Mouse (Mus musculus): Measurements from ENCODE around the gene Phkb.

Gene Phkb

DNA sequence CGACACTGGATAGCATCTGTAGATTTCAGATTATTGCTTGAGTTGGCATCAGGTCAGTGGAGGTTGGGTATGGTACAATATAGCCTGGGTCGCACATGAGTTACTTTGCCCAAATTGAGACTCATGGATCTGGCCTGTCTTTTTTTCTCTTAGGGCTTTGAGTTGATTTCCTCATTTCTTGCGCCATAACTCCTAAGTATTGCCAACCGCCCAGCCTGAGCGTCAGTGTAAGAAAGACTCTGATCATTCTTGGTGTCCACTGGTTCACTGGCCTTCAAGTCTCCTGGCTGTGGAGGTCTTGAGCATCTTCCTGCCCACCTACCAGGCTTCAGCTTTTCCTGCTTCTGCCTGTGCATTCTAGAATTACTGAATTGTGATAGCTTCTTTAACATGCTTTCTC, 104.1 kb downstream of the Phkb start:
- no peak for DNase-seq (ENCODE audit: low spot score)

DNA sequence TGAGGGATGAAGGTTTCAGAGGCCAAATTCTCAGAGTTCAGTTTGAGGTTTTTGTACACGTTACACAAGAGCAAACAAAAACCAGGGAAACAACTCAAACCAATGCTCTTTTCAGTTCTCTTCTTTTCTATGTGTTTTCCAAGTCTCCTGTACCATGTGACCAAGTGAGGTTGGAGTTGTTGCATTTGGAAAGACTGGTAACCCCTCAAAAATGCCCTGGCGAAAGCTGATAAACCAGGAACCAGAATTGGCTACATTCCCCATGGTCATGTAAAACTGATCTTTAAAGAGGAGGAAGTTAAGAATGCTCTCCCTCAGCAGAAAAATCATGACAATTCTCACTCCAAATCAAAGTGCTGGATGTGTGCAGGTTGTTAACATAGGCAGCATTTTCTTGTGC, 117.6 kb downstream of the Phkb start:
- no peak for DNase-seq (ENCODE audit: low spot score)

DNA sequence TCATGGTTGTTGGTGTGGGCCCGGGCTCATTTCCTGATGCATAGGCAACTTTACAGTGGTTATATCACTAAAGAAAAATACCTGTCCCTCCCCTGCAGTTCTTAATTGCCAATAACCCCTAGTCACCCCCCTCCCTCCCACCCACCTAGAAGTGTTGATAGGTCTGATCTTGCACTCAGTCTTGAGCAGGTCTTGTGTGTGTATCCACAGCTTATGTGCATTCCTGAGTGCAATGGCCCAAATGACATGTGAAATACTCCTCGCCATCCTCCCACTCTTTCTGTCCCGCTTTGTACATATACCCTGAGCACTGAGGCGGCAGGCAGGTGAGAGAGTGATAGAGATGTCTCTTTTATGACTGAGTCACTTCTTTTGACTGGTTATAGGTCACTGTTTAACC, 119.1 kb downstream of the Phkb start:
- DNase-seq (ENCODE audit: low spot score) = no peak

DNA sequence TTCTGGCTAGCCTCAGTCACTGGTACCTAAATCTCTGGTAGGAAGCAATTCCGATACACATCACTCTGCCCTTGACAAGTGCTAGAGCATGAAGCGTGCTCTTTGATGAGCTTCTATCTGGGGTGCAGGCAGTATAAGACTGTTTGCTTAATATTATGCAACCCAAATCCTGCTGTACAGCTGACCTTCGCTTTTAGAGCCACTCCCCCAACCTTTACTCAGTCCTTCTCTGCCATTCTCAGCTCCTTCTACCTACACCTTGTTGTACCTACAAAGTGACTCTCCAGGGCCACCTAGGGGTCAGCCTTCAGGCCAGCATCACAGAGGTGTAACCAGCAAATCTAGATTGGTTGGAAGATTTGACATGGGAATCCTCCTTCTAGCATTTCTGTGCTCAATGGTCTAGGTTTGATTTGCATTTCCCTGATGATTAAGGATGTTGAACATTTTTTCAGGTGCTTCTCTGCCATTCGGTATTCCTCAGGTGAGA, 136.9 kb downstream of the Phkb start:
- no peak for DNase-seq (ENCODE audit: low spot score)

DNA sequence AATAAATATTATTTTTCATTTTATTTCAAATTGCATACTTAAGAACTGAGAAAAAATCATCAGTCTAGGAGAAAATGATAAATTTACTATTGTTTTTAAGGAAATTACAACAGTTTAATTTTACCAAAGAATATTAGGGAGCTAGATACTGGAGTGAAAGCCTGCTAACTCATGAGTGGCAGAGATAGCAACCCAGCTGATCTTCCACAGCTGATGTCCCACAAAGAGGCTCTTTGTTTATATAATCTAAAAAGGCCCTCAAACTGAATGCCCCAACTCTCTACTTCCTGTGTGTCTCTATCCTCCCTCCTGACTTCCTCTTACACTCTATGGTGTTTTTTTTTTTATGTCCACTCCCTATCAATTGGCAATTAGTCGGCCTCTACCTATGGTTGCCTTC, 152.2 kb downstream of the Phkb start:
- DNase-seq (ENCODE audit: low spot score) = no peak

DNA sequence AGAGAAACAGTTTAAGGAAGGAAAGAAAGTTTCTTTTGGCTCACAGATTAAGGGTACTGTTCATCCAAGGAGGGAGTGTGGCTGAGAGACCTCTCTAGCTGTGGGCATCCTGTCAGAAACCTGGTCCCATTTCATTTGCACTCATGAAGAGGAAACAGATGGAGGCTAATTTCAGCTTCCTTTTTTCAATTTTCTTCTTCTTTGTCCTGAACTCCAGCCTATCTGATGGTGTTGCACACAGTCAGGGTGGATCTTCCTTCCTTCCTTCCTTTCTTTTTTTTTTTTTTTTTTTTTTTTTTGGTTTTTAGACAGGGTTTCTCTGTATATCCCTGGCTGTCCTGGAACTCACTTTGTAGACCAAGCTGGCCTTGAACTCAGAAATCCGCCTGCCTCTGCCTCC, 152.9 kb downstream of the Phkb start:
- DNase-seq (ENCODE audit: low spot score) = no peak

DNA sequence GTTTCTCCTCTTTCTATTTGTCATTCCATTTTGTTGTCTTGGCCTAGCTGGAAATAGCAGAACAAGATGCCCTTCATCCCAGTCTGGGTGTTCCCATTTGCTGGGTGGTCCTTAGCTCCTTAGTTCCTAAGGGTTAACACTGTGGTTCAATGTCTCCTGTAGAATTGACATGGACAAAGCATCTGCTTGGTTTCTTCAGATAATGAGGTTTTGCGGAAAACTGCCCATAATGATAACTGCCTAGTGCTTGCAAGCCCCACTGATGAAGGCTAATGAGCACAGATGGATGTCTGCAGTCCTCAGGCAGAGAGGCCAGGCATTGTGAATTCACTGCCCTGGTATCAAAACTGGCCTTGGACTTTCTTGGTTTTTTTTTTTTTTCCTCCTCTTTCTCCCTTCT, 155.2 kb downstream of the Phkb start:
- no peak for DNase-seq (ENCODE audit: low spot score)

DNA sequence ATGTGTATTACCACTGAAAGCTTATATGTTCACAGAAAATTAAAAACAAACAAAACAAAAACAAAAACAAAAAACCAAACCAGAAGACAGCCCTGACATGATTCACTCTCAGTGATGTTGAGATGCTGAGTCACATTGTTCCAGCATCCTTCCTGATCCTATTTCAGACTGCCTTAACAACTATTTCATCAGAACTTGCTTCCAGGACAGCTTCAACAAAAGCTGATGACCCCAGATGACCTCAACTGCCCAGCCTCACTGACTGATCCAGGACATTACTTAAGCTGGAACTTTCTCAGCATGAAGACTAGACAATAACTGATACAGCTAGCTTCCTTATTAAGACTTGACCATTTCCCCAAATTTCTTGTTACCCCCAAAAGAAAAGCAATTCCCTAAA, 165.7 kb downstream of the Phkb start:
- no peak for DNase-seq (ENCODE audit: low spot score)

DNA sequence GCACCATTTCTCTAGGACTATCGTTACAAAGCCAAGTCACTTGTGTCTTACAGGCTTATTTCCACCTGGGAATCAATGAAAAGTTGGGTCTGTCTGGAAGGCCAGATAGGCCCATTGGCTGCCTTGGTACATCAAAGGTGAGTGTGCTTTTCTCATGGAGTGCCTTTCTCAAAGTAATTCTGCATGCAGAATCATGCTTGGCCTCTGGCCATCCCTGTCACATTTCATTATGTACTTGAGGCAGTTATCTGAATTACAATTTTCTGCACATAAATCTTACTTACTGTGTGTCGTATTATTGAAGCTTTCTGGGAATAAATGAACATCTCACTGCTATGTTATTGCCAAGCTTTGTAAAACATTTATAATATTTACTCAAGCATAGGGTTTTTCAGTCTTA, 176.0 kb downstream of the Phkb start:
- no peak for DNase-seq (ENCODE audit: low spot score)

DNA sequence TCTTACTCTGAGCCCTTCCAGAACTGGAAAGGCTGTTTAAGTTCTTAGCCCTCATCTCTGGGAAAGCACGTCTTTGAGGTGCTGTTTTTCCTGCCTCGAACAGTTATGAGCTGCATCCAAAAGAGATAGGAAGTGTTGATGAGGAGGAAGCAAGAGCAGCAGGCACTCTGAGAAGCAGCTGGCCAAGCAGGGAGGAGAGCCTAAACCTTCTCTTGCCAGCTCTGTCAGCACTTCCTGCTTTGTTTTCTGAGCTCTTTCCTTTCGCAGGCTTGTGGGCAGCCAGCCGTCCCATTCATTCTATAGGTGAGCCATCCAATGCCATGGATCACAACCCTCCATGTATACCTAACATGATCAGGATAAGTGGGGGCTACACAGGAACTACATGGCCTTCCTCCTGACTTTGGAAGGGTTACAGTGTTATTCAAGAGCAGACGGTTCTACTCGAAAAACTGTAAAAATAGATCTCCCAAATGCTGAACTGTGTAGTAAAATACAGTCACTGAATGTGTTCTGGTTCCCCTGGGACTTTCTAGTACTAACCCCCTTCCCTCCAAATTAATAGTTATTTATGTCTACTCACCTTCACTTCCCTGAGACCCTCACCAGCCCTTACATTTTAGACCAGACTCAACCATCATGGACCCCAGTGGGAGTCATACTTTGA, 188.0 kb downstream of the Phkb start:
- peak; percentile 60 for DNase-seq (ENCODE audit: low spot score)

DNA sequence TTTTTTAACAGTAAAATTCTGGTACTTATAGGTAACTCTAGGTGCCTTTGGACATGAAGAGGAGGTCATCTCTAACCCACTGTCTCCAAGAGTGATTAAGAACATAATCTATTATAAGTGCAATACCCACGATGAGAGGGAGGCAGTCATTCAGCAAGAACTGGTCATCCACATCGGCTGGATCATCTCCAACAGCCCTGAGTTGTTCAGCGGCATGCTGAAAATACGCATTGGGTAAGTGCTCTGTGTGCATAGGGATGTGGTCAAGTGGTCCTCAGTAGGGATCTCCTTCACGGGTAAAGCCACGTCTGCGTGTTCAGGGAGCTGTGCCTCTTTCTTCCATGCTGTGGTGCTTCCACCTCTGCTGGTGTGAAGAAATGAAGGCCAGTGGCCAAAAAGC, 188.7 kb downstream of the Phkb start:
- DNase-seq (ENCODE audit: low spot score) = no peak

DNA sequence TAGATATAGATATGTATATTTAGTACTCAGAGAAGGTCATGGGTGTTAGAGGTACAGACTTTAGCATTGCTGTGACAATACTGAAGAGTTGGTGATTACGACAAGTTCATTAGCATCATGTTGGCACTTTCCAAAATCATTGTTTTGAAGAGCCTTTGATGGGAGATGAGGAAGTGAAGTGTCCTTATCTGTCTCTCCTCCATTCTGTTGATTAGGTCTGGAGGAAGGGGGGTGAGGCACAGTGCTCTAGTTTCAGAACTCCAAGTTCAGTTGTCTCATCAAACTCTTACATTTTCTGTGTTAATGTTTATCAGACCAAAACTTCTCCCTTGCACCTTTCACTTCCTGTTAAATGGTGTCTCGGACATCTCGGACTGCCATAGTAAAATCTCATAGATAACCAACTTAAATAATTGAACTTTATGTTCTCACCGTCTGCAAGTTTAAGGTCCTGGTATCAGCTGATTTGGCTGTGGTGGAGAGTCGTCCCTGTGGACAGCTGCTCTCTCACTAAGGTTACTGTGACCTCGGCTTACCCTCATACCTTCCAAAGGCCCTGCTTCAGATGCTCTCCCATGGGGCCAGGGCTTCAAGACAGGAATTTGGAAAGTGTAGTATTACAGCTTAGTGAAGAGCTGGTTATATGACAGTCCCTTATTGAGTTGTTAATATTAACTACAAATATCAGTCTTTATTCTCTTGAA, 194.1 kb downstream of the Phkb start:
- DNase-seq (ENCODE audit: low spot score) = no peak

DNA sequence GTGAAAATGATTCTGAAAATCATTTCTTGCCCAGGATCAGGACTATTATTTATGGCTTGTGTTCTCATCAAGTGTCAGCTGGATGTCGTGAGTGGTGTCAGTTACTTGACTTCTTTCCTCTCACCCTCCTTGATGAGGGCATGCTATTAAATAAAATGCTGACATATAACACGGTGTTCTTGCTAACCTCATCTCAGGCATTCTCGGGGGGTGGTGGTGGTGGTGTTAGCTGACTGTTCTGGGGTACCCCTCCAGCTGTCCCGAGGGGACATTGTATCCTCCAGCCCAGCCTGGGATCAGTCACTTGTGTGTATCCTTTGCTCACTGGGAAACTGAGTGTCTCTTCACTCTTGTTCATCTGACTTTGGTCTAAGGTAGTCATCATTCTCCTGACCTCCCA, 194.6 kb downstream of the Phkb start:
- no peak for DNase-seq (ENCODE audit: low spot score)

DNA sequence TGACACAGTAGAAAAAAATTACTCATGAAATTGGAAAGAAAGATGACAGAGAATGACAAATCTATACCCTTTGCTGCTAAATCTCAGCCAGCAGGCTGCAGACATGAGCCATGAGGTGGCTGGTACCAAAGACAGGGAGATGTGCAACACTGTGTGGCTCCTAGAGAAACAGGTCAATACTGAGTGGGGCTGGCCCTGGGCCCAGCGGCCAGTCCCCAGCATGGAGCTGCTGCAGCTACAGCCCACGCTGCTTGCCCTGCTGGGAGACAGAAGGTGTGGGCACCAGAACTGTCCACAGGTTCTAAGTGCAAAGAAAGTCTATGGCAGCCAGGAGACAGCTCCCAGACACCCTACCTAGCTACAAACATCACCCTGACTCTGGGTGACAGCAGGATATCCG, 197.7 kb downstream of the Phkb start:
- DNase-seq (ENCODE audit: low spot score) = no peak

DNA sequence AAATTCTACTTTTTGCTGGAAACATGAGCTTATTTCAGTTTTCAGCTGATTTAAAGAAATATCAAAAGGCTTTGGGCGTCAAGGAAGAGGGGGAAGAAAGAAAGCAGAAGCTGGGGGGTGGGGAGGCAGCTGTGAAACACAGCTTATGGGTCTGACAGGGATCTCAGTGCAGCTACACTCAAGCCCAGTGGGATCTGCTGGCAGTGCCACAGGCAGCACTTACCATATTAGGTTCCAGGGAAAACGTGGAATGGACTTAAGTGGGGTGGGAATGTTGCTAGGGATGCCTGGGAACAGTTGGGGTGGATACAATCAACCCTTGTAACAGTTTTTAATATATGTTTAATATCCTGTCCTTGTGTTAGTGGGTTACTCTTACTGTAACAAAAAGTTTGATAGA, 201.3 kb downstream of the Phkb start:
- DNase-seq (ENCODE audit: low spot score) = no peak

DNA sequence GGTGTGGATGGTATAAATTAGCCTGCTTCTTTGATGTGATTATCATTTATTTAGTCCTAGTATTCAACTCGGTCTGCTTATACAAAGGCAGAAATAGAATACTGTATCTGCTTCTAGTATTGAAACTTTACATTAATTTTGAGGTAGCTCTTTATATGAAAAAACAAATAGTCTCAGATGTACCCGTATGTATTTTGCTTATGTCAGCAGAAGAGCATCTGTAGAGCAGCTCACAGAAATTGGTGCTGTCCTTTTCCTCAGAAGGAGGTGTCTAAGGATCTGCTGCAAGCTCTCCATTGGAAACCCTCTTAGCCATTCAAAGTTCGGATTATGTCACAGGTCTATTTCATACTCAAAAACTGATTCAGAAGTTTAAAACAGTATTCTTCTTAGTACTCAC, 210.1 kb downstream of the Phkb start:
- DNase-seq (ENCODE audit: low spot score) = no peak

DNA sequence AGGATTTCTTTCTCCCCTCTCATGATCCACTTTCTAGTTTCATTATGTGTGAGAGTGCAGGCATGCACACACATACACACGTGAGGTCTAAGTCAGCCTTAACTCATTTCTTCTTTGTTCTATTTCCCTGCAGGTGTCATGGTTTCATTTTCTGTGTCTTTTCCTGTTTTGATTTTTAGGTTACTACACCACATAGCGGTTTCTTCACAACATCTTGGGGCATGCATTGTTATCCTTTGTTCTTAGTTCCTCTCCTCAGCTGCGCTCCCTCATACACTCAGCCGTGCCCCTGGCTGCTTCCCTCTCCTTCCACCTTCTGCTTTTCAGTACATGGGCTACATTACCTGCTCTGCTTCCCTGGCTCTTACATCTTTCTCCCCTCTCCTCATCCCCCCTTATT, 211.2 kb downstream of the Phkb start:
- no peak for DNase-seq (ENCODE audit: low spot score)

DNA sequence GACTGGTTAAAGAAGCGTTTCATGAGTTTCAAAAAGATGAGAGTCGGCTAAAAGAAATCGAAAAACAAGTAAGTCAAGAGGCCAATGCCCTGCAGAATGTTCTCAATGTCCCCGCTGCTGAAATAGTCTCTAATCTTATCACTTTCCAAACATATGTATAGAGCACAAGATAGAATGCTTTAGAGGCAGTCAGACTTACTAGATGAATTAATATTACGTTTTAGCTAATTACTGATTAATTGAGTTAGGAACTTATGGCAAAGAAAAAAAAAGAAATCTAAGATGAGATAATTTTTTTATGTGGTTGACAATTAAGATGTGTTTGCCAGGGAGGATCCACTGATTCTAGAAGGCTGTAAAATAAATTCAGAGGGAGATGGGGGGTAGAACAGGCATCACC, 217.9 kb downstream of the Phkb start:
- no peak for DNase-seq (ENCODE audit: low spot score)

DNA sequence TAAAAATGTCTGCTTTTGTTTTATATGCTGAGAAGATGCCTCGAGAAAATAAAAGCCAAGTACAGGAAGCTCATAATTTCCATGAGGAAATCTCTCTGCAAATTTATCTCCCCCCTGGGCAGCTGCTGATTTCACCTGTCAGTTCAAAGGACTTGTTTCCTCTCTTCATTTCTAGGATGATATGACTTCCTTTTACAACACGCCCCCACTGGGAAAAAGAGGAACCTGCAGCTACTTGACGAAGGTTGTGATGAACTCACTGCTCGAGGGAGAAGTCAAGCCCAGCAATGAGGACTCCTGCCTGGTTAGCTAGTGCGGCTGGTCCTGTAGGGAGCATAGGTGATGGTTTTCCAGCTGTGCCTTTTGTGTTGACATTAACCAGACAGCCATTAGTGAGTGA, 218.4 kb downstream of the Phkb start:
- no peak for DNase-seq (ENCODE audit: low spot score)

DNA sequence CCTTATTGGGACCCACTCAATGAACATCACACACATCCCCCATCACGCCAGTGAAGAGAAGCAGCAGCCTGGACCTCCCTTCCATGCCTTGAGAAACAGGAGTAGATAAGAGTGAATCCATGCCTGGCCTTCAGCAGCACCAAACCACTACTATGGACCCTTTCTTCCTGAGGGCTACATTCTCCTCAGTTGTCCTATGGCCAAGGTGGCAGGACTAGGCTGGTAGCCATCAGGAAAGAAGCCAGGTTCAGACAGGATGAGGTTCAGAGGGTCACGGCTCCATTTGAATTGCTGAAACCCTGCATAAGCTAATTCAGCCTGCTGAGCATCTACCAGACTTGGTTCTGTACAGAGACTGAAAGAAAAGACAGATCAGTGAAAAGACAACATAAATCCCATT, 222.7 kb downstream of the Phkb start:
- no peak for DNase-seq (ENCODE audit: low spot score)

DNA sequence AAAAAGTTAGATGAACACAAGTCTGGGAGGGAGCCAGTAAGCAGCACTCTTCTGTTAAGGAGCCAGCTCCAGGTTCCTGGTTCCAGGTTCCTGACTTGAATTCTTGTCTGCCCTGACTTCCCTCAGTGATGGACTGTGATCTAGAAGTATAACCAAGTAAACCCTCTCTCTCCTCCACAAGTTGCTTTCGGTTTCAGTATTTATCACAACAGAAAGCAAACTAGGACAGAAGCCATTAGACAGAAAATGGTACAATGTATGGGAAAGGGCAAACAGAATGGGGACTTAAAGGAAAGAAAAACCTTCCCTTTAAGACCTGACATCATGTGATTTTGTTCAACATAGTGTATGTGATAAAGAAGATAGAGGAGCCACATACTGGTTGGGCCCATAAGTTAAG, 238.7 kb downstream of the Phkb start:
- no peak for DNase-seq (ENCODE audit: low spot score)

DNA sequence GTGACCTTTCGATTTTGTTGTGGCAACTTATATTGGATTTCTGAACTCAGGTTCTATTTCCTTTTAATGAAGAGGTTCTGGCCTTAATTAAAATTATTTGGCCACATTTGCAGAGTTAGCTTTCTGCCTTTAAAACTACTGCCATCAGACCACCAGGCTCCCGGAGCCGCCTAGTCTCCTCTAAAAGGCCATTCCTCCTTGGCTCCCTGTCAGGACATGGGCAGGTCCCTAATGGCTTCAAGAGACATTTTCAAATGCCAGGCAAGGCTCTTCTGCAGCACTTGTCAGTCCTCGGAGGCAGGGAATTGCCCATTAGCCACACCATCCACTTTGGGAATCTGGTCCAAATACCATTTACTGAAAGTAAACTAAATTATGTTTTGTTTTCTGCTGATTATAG, 242.6 kb downstream of the Phkb start:
- DNase-seq (ENCODE audit: low spot score) = no peak

DNA sequence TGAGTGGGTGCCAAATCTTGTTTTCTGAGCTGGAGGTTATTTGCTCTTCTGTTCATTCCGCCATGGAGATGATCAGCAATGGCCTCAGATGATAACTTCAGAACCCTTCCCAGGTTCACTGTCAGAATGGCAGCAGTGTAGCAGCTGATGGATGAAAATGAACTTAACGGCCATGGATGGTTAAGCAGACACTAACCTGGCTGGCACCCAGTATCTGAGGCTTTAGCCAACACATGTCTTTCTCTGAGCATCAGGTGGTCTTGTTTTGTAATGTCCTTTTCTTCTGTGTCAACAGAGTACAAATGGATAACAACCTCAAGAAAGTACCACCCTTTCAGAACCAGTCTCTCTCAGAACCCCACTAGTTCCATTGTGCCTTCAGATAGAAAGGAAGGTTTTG, 246.0 kb downstream of the Phkb start:
- DNase-seq (ENCODE audit: low spot score) = no peak

DNA sequence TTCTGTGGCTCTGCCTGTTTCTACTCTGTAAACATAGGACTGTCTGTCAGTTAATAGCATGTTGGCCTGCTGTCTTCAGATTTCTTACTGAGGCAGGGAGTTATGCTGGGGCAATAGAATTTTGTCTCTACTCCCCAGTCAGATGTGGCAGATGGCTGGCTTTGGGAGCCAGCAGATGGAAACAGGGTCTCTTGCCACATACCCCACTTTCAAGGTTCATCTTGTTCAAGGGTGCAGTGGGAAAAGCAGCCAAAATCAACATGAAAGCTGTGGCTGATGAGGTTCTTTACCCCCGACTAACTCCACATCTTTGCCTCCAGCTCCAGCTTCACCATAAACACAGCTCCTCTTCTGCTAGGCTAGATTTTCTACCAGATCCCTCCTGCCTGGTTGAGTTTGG, 246.7 kb downstream of the Phkb start:
- no peak for DNase-seq (ENCODE audit: low spot score)

Data from layer of hippocampus, adult 11-12 months (tissue).